Mouse (Mus musculus) lung, embryonic 14.5 days (tissue): ENCODE results near the gene Paox. TPM values are rescaled to one million over a fixed set of nuclear protein-coding genes. Genes with fewer than 3 reads are reported as not detected.

Source experiments
- ATAC-seq: fragments of 200-750 bp; cut with Nextera tagmentation; 2 replicates; pipeline ENCODE4 v1.8.0; 2017; ENCODE audit warnings: mild to moderate bottlenecking, moderate TSS enrichment, moderate library complexity; ENCODE audit not compliant: insufficient read depth
- DNase-seq: peaks from one replicate; pipeline ENCODE4 v3.0.0-alpha.2; 2015
- H3K27ac ChIP-seq: fragments of 300-500 bp; sonication (generic); 2 replicates; pipeline ENCODE4 v1.5.1; 2014; ENCODE audit warnings: low read depth, mild to moderate bottlenecking, moderate library complexity
- H3K27me3 ChIP-seq: fragments of 300-500 bp; sonication (generic); 2 replicates; pipeline ENCODE4 v1.6.1; 2014; ENCODE audit warnings: low read length, control low read depth; ENCODE audit not compliant: insufficient read depth
- H3K36me3 ChIP-seq: fragments of 300-500 bp; sonication (generic); 2 replicates; pipeline ENCODE4 v1.6.1; 2014; ENCODE audit warnings: control low read depth; ENCODE audit not compliant: insufficient read depth
- H3K4me1 ChIP-seq: fragments of 300-500 bp; sonication (generic); 2 replicates; pipeline ENCODE4 v1.6.1; 2014; ENCODE audit warnings: antibody characterized with exemption, control low read depth; ENCODE audit not compliant: insufficient read depth
- H3K4me2 ChIP-seq: fragments of 300-500 bp; sonication (generic); 2 replicates; pipeline ENCODE4 v1.6.1; 2014; ENCODE audit warnings: mild to moderate bottlenecking
- H3K4me3 ChIP-seq: fragments of 300-500 bp; sonication (generic); 2 replicates; pipeline ENCODE4 v1.5.1; 2014; ENCODE audit warnings: low read depth, low read length
- H3K9ac ChIP-seq: fragments of 300-500 bp; sonication (generic); 2 replicates; pipeline ENCODE4 v1.6.1; 2014
- H3K9me3 ChIP-seq: fragments of 300-500 bp; sonication (generic); 2 replicates; pipeline ENCODE4 v1.6.1; 2016; ENCODE audit warnings: low read depth, low read length, control low read depth
- CTCF ChIP-seq: IDR thresholded peaks from 2 replicates; pipeline ENCODE4 v1.5.1; 2016; ENCODE audit warnings: antibody characterized with exemption, low read depth
- WGBS: fragments of 180-500 bp; shearing (Covaris S2); extraction: QIAGEN DNeasy Blood & Tissue Kit; methylation state at CpG from one replicate; pipeline ENCODE4 v1.1.7; 2014; 5-methylcytosine and 5-hydroxymethylcytosine counted together
- polyA plus RNA-seq: library from polyadenylated mRNA; unstranded; fragments of >200 nt; fragmentation: Nextera tagmentation; extraction: Ambion mirVana; gene quantifications from 2 replicates; pipeline ENCODE4 v1.2.1, GENCODE M21; 2014

Gene Paox
- polyA plus RNA-seq, 1 experiment from 2014 or later, result 21.3 TPM

DNA sequence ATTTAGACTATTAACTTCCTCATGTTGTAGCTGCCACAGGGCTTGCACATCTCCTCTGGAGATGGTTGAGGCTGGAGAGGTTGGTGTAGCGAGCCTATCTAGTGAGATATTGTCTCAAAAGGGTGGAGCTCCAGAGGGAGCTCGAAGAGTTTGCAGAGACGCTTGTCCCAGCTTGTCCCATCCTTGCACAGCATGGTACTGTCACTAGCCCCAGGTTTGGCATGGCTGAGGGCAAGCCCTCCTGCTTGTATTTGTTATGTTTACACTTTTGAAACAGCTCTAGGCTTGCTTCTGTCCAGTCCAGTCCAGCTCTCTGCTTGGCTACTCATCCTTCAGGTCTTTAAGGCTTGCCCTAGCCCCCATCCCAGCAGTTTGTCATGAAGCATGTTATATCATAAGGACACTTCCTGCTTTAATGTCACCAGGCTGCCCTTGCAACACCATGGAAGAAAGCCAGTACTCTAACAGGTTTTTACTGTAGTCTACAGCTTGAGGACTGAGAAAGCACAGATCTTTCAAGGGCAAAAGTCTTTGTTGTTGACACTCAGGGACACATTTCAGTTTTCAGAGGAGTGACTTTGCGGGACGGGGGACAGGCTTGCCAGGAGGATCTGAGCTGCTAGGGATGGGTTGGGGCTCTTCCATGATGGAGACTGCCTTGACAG lies 19.6 kb downstream of the Paox start:
- Histone ChIP-seq H3K4me2 (no peak overlapping the region), H3K36me3 (peaks cover 14% of the 10 kb centered on the region; the same call in 1 of the 2 replicates), H3K27ac (no peak overlapping the region), H3K9ac (no peak overlapping the region), H3K4me1 (no peaks in the 10 kb centered on the region; the same call in 1 of the 2 replicates), H3K27me3 (no peaks in the 10 kb centered on the region), H3K4me3 (no peak overlapping the region), H3K9me3 (no peaks in the 10 kb centered on the region)
- ATAC-seq (no peak), DNase-seq (no peak)
- WGBS, result 84% methylated on average over 5 of the region's 5 CpGs
- no peak for TF ChIP-seq CTCF

DNA sequence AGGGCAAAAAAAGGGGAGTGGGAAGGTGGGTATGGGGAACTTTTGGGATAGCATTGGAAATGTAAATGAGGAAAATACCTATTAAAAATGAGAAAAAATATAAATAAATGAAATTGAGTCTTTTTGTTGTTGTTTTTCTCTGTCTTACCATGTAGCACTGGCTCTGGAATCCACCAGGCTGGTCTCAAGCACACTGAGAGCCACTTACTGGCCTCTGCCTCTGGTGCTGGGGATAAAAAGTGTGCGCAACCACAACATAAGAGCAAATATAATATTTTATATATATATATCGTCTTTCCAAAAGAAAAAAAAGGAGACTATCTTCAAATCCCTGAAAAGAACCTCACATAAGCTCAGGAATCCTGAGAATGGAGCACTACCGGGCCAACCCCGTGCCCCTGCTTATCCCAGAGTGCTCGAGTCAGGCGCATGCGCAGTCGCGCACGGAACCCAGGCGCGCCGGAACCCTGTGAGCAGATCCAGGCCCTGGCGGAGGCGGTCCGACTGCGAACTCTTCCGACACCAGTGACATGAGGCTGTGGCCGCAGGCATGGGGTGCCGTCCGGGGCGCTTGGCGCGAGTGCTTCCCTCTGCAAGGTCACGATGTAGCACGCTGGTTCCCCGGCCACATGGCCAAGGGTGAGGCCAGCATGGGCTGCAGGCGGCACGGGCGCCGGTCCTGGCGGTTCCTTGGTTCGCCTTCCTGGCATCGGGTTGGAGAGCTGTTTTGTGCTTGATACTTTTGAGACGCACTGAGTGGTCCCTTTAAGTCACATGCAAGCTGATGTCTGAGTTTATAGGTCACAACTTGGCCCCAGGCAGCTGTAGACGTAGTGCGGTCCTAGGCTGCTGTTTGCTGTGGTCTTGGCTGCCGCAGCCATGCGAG lies 21.8 kb downstream of the Paox start, which contains the start of gene Mtg1:
Gene Mtg1, plus strand, starts transcription at position 430 of the 886 bp plus-strand sequence.
- peak; percentile 98 for DNase-seq
- WGBS, result 2% methylated on average over 39 of the region's 39 CpGs
- Histone ChIP-seq H3K36me3 (peaks cover 6% of the 10 kb centered on the region; the same call in 1 of the 2 replicates), H3K4me2 (peak within 1 kb of the TSS; percentile 86), H3K4me1 (no peaks in the 10 kb centered on the region; the same call in 1 of the 2 replicates), H3K27ac (peak within 1 kb of the TSS; percentile 65; the same call in 1 of the 2 replicates), H3K9me3 (no peaks in the 10 kb centered on the region), H3K9ac (peak within 1 kb of the TSS; percentile 84), H3K4me3 (peak within 1 kb of the TSS; percentile 77), H3K27me3 (no peaks in the 10 kb centered on the region)
- no peak for TF ChIP-seq CTCF
- ATAC-seq, result peak; percentile 99

DNA sequence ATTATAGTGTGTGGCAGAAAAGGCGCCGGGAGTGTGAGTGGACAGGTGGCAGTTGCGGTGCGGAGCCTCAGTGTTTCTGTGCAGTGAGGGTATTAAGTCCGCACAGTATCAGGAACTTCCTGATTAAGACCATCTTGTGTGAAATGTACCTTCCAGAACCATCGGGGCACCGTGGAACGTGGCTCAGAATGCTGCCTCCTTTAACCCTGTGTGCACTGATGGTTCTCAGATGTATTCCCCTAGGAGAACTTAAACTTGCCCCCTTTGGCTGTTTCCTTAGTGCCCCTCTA lies 22.4 kb downstream of the Paox start:
- no peaks in the 10 kb centered on the region for H3K27me3 ChIP-seq
- 0 out of 2 replicates have a peak, but pooled peaks cover 4% of the 10 kb centered on the region for H3K36me3 ChIP-seq
- peak overlapping the region; percentile 65; the same call in 1 of the 2 replicates for H3K27ac ChIP-seq
- peak overlapping the region; percentile 86 for H3K4me2 ChIP-seq
- H3K9ac ChIP-seq, result peak overlapping the region; percentile 84
- no peaks in the 10 kb centered on the region for H3K9me3 ChIP-seq
- ATAC-seq (no peak), DNase-seq (no peak)
- under 1% methylated on average over 8 of the region's 8 CpGs for WGBS
- H3K4me3 ChIP-seq, result peak overlapping the region; percentile 77
- no peaks in the 10 kb centered on the region; the same call in 1 of the 2 replicates for H3K4me1 ChIP-seq
- no peak for TF ChIP-seq CTCF

DNA sequence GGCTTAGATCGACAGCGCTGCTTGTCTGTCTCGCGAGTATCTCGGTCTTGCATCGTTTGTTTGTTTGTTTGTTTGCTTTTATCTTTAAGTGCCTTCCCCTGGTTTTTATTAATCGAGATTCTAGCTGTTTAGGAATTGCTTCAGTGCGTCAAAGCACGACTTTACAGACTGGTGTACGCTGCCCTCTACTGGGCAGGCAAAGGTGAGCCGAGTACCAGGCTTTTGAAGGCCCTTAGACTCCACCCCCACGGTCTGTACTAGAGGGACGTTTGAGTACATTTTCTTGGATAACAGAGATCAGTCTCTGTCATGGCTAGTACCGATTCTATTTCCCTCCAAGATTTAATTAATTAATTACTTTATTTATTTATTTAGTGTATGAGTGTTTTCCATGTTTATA lies 25.8 kb downstream of the Paox start:
- ATAC-seq (no peak), DNase-seq (peak; percentile 86)
- Histone ChIP-seq H3K9me3 (no peaks in the 10 kb centered on the region), H3K4me3 (no peak overlapping the region), H3K27ac (no peak overlapping the region), H3K9ac (no peak overlapping the region), H3K36me3 (no peaks in the 10 kb centered on the region), H3K4me2 (no peak overlapping the region), H3K27me3 (no peaks in the 10 kb centered on the region), H3K4me1 (no peaks in the 10 kb centered on the region; the same call in 1 of the 2 replicates)
- 3% methylated on average over 14 of the region's 14 CpGs for WGBS
- TF ChIP-seq CTCF, result peak; percentile 71

DNA sequence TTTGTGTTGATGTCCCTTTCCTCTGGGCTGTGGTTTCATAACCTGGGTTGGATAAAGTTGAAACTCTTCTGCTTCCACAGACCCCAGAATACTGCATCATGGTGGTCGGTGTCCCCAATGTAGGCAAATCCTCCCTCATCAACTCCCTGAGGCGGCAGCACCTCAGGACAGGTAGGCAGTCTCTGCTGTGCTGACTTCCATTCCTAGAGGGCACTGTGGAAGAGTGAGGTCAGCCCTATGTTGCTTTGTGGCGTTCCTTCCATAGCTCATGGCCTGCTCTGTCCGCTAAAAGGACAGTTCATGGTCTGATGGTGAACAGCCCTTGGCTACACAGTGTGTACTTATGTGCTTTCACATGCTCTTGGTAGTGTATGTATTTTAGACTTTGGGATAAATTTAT lies 29.0 kb downstream of the Paox start:
- Histone ChIP-seq H3K4me1 (no peaks in the 10 kb centered on the region), H3K36me3 (no peaks in the 10 kb centered on the region; the same call in 1 of the 2 replicates), H3K27ac (no peak overlapping the region), H3K9me3 (no peaks in the 10 kb centered on the region), H3K9ac (no peak overlapping the region), H3K4me2 (no peak overlapping the region), H3K27me3 (no peaks in the 10 kb centered on the region), H3K4me3 (no peak overlapping the region)
- ATAC-seq (no peak), DNase-seq (no peak)
- no peak for TF ChIP-seq CTCF
- WGBS, result 78% methylated on average over 4 of the region's 4 CpGs

DNA sequence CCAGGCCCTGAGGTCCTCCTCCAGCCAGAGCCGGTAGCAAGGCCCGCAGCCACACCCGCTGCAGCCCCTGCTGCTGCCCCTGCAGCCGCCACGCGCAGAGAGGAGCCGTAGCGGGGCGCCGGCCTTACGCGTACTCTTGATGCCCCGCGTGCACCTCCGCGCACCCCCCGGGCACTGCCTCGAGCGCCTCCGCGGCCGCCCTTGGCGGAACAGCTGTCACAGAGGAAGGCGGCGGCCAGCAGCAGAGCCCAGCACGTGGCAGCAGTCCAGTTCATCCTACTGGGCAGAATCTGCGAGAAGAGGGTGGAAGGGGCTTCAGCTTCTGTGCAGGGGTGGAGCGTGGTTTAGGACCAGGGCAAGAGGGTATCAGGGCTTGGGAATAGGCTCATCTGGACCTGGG lies 37.8 kb downstream of the Paox start:
- H3K4me2 ChIP-seq, result peak overlapping the region; percentile 51
- DNase-seq, result peak; percentile 48
- 2% methylated on average over 28 of the region's 28 CpGs for WGBS
- 0 out of 2 replicates have a peak, but pooled peaks cover 2% of the 10 kb centered on the region for H3K36me3 ChIP-seq
- H3K9me3 ChIP-seq, result no peaks in the 10 kb centered on the region
- no peak overlapping the region for H3K27ac ChIP-seq
- no peaks in the 10 kb centered on the region for H3K4me1 ChIP-seq
- H3K27me3 ChIP-seq, result peaks cover 30% of the 10 kb centered on the region
- ATAC-seq, result peak; percentile 30; the same call in 1 of the 2 replicates
- H3K9ac ChIP-seq, result peak overlapping the region; percentile 30
- H3K4me3 ChIP-seq, result peak overlapping the region; percentile 17; the same call in 1 of the 2 replicates
- TF ChIP-seq CTCF, result no peak

DNA sequence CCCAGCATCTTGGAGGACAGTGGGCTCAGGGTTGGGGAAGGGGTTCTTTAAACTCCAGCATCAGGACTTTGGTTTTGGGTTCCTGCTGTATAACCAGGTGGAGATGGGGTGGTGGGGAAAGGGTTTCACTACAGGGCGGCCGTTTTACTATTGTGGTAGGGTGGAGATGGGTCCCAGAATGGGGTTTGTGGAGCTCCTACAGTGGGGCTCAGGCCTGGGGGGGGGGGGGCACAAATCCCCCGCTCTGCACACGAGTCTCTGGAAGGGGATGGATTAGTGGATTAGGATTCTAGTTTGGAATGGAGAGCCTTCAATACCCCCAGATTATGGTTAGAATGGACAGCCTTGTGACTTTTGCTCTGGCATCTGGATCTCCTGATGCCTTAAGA lies 38.2 kb downstream of the Paox start:
- whole genome bisulfite sequencing, result 22% methylated on average over 4 of the region's 4 CpGs
- Histone ChIP-seq H3K4me2 (no peak overlapping the region; the same call in 1 of the 2 replicates), H3K27ac (no peak overlapping the region), H3K27me3 (peaks cover 30% of the 10 kb centered on the region), H3K9ac (no peak overlapping the region; the same call in 1 of the 2 replicates), H3K36me3 (0 out of 2 replicates have a peak, but pooled peaks cover 2% of the 10 kb centered on the region), H3K4me1 (no peaks in the 10 kb centered on the region), H3K4me3 (no peak overlapping the region; the same call in 1 of the 2 replicates), H3K9me3 (no peaks in the 10 kb centered on the region)
- TF ChIP-seq CTCF, result no peak
- no peak for ATAC-seq
- no peak for DNase-seq
